Mouse (Mus musculus) hindbrain, embryonic 11.5 days (tissue): ENCODE results near the gene Zfp106. TPM values are rescaled to one million over a fixed set of nuclear protein-coding genes. Genes with fewer than 3 reads are reported as not detected.

Experiments
- ATAC-seq: fragments of 200-750 bp; cut with Nextera tagmentation; 2 replicates; pipeline ENCODE4 v1.8.0; 2017; ENCODE audit warnings: mild to moderate bottlenecking, moderate TSS enrichment, moderate library complexity; ENCODE audit not compliant: low FRiP score
- DNase-seq: peaks from one replicate; pipeline ENCODE4 v3.0.0-alpha.2; 2015; ENCODE audit warnings: low spot score
- H3K27ac ChIP-seq: fragments of 300-500 bp; sonication (generic); 2 replicates; pipeline ENCODE4 v1.5.1; 2014; ENCODE audit warnings: mild to moderate bottlenecking, low read depth, low read length
- H3K27me3 ChIP-seq: fragments of 300-500 bp; sonication (generic); 2 replicates; pipeline ENCODE4 v1.6.1; 2014; ENCODE audit warnings: mild to moderate bottlenecking, low read length, moderate library complexity, mixed read lengths; ENCODE audit not compliant: control insufficient read depth, insufficient read depth
- H3K36me3 ChIP-seq: fragments of 300-500 bp; sonication (generic); 2 replicates; pipeline ENCODE4 v1.6.1; 2014; ENCODE audit warnings: mild to moderate bottlenecking, low read length, moderate library complexity, mixed read lengths; ENCODE audit not compliant: control insufficient read depth, insufficient read depth
- H3K4me1 ChIP-seq: fragments of 300-500 bp; sonication (generic); replicated peaks from 2 replicates; pipeline ENCODE4 v1.6.1; 2014; ENCODE audit warnings: low read length, mixed read lengths; ENCODE audit not compliant: control insufficient read depth, insufficient read depth
- H3K4me2 ChIP-seq: fragments of 300-500 bp; sonication (generic); replicated peaks from 2 replicates; pipeline ENCODE4 v1.6.1; 2014; ENCODE audit warnings: mild to moderate bottlenecking, low read depth, low read length
- H3K4me3 ChIP-seq: fragments of 300-500 bp; sonication (generic); 2 replicates; pipeline ENCODE4 v1.5.1; 2014; ENCODE audit warnings: low read depth, low read length
- H3K9ac ChIP-seq: fragments of 300-500 bp; sonication (generic); 2 replicates; pipeline ENCODE4 v1.6.1; 2014; ENCODE audit warnings: low read depth, low read length
- H3K9me3 ChIP-seq: fragments of 300-500 bp; sonication (generic); 2 replicates; pipeline ENCODE4 v1.6.1; 2016; ENCODE audit warnings: low read length; ENCODE audit not compliant: control insufficient read depth
- WGBS: fragments of 180-500 bp; shearing (Covaris S2); extraction: QIAGEN DNeasy Blood & Tissue Kit; methylation state at CpG from one replicate; pipeline ENCODE4 v1.1.7; 2014; 5-methylcytosine and 5-hydroxymethylcytosine counted together
- polyA plus RNA-seq: library from polyadenylated mRNA; unstranded; fragments of >200 nt; fragmentation: Nextera tagmentation; extraction: Ambion mirVana; gene quantifications from 2 replicates; pipeline ENCODE4 v1.2.1, GENCODE M21; 2014

The Zfp106 gene
- polyA plus RNA-seq, 1 experiment from 2014 or later = 72.6 TPM

DNA sequence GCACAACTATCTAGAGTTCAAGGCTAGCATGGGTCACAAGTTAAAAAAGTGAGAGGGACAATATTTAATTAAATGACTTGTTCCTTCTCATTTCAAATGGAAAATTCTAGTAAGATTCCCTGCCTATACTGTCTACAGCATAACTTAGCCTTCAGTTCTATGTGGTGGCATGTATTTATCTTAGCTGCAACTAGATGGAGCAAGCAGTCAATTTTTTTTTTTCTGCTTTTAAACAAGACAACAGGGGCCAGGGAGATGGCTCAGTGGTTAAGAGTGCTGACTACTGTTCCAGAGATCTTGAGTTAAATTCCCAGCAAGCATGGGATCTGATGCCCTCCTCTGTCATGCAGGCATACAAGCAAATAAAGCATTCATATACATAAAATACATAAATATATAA is 34.1 kb downstream of the Zfp106 start:
- H3K36me3 ChIP-seq = peaks cover 4% of the 10 kb centered on the region

GRCm38 (mm10) chr2:120526771-120527170 is 36.9 kb downstream of the Zfp106 start:
- H3K9me3 ChIP-seq = no peaks in the 10 kb centered on the region
- no peaks in the 10 kb centered on the region for H3K27me3 ChIP-seq
- H3K4me3 ChIP-seq = no peak overlapping the region
- no peak overlapping the region for H3K4me2 ChIP-seq
- DNase-seq (no peak), ATAC-seq (no peak)
- no peak overlapping the region for H3K9ac ChIP-seq
- peaks cover 14% of the 10 kb centered on the region for H3K36me3 ChIP-seq
- no peaks in the 10 kb centered on the region for H3K4me1 ChIP-seq
- 89% methylated on average over 5 of the region's 5 CpGs for WGBS
- no peak overlapping the region for H3K27ac ChIP-seq

More for the DNA sequence above, 34.1 kb downstream of the Zfp106 start:
- no peak for DNase-seq
- Histone ChIP-seq H3K9me3 (no peaks in the 10 kb centered on the region), H3K4me2 (no peak overlapping the region), H3K9ac (no peak overlapping the region), H3K4me3 (no peak overlapping the region), H3K4me1 (no peaks in the 10 kb centered on the region), H3K27ac (no peak overlapping the region), H3K27me3 (no peaks in the 10 kb centered on the region)
- ATAC-seq = no peak

- 89% methylated on average over 5 of the region's 5 CpGs for WGBS
- Histone ChIP-seq H3K4me2 (no peak overlapping the region), H3K4me3 (no peak overlapping the region), H3K27me3 (no peaks in the 10 kb centered on the region), H3K4me1 (no peaks in the 10 kb centered on the region), H3K9me3 (no peaks in the 10 kb centered on the region), H3K9ac (no peak overlapping the region), H3K36me3 (peaks cover 12% of the 10 kb centered on the region), H3K27ac (no peak overlapping the region)
- DNase-seq (no peak), ATAC-seq (no peak)
These were observed 45.0 kb downstream of the Zfp106 start for GRCm38 (mm10) chr2:120518547-120519210.

GRCm38 (mm10) chr2:120514181-120514580 is 49.5 kb downstream of the Zfp106 start:
- no peaks in the 10 kb centered on the region for H3K4me1 ChIP-seq
- H3K36me3 ChIP-seq = peaks cover 11% of the 10 kb centered on the region
- WGBS = 99% methylated on average over 4 of the region's 4 CpGs
- no peak for DNase-seq
- no peak overlapping the region for H3K27ac ChIP-seq
- no peak overlapping the region for H3K9ac ChIP-seq
- H3K4me2 ChIP-seq = no peak overlapping the region
- no peaks in the 10 kb centered on the region for H3K27me3 ChIP-seq
- H3K4me3 ChIP-seq = no peak overlapping the region
- no peak for ATAC-seq
- no peaks in the 10 kb centered on the region for H3K9me3 ChIP-seq

GRCm38 (mm10) chr2:120503992-120504391 is 59.7 kb downstream of the Zfp106 start:
- Histone ChIP-seq H3K9me3 (no peaks in the 10 kb centered on the region), H3K9ac (no peak overlapping the region), H3K4me1 (no peaks in the 10 kb centered on the region), H3K36me3 (peaks cover 4% of the 10 kb centered on the region; the same call in 1 of the 2 replicates), H3K4me2 (no peak overlapping the region), H3K27me3 (no peaks in the 10 kb centered on the region), H3K27ac (no peak overlapping the region), H3K4me3 (no peak overlapping the region)
- WGBS = 87% methylated on average over 5 of the region's 5 CpGs
- DNase-seq (no peak), ATAC-seq (no peak)

DNA sequence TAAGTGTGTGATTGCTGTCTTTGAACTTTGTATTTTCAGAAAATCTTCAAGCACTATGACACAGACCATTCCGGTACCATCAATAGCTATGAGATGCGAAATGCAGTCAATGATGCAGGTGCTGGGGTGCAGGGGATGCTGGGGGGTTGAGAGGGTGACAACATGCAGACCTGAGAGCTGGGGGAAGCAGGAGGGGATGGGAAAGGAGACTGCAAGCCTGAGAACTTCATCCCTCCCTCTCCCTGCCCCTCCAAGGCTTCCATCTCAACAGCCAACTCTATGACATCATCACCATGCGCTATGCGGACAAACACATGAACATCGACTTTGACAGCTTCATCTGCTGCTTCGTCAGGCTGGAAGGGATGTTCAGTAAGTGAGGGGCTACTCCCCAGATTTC is 60.5 kb downstream of the Zfp106 start:
- H3K36me3 ChIP-seq = peaks cover 4% of the 10 kb centered on the region; the same call in 1 of the 2 replicates
- no peak overlapping the region for H3K9ac ChIP-seq
- WGBS = 86% methylated on average over 6 of the region's 6 CpGs
- no peaks in the 10 kb centered on the region for H3K27me3 ChIP-seq
- H3K9me3 ChIP-seq = no peaks in the 10 kb centered on the region
- no peak overlapping the region for H3K27ac ChIP-seq
- H3K4me1 ChIP-seq = no peaks in the 10 kb centered on the region
- H3K4me3 ChIP-seq = no peak overlapping the region
- no peak overlapping the region for H3K4me2 ChIP-seq
- ATAC-seq (no peak), DNase-seq (no peak)

- no peak overlapping the region for H3K4me2 ChIP-seq
- DNase-seq (no peak), ATAC-seq (no peak)
- H3K36me3 ChIP-seq = peaks cover 4% of the 10 kb centered on the region; the same call in 1 of the 2 replicates
- no peak overlapping the region for H3K4me3 ChIP-seq
- H3K27me3 ChIP-seq = no peaks in the 10 kb centered on the region
- H3K4me1 ChIP-seq = no peaks in the 10 kb centered on the region
- H3K9me3 ChIP-seq = no peaks in the 10 kb centered on the region
- H3K9ac ChIP-seq = no peak overlapping the region
- WGBS = 91% methylated on average over 3 of the region's 3 CpGs
- no peak overlapping the region for H3K27ac ChIP-seq
These were observed 61.0 kb downstream of the Zfp106 start for GRCm38 (mm10) chr2:120502605-120502990.

DNA sequence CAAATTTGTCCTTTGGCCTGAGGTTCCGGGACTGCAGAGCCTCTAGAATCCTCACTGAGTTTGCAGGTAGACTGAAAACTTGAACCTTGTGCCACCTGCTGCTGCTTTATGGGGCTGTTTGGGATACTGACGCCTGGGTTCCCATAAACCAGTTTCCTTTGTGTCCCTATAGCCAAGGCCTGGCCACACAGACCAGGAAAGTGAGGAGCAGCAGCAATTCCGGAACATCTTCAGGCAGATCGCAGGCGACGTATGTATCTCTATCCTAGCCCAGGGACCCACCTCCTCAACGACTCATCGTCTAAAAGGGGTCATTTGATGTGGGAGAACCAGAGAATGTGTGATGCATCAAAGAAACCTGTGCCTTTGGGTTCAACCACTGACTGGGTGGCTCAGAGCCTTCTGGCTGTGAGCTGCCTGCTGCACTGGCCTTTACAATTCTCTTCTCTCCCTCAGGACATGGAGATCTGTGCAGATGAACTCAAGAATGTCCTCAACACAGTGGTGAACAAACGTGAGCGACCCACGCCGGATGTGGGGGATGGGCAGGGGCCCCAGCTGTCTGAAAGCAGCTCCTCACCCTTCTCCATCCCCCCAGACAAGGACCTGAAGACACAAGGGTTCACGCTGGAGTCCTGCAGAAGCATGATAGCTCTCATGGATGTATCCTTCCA is 61.6 kb downstream of the Zfp106 start:
- Histone ChIP-seq H3K27me3 (no peaks in the 10 kb centered on the region), H3K4me2 (no peak overlapping the region), H3K9me3 (no peaks in the 10 kb centered on the region), H3K4me3 (no peak overlapping the region), H3K36me3 (peaks cover 4% of the 10 kb centered on the region; the same call in 1 of the 2 replicates), H3K9ac (no peak overlapping the region), H3K27ac (no peak overlapping the region), H3K4me1 (no peaks in the 10 kb centered on the region)
- WGBS = 71% methylated on average over 13 of the region's 13 CpGs
- DNase-seq = peak; percentile 4
- ATAC-seq = no peak
